Mouse (Mus musculus) liver, embryonic 14.5 days (tissue): Measurements from ENCODE around the gene 9930104L06Rik.

Experiments
- CTCF ChIP-seq: IDR thresholded peaks from 2 replicates; pipeline ENCODE4 v1.5.1; 2016; ENCODE audit warnings: antibody characterized with exemption, low read depth, control low read depth
- EP300 ChIP-seq: IDR thresholded peaks from 2 replicates; pipeline ENCODE4 v1.6.1; 2016; ENCODE audit warnings: antibody characterized with exemption, low read depth

- no peak for TF ChIP-seq CTCF
- no peak for TF ChIP-seq EP300
Measured at GRCm38 (mm10) chr4:124973296-124973695, 36.4 kb downstream of the 9930104L06Rik start.
